Mouse (Mus musculus) E14TG2a.4 (cell line): Measurements from ENCODE around the gene Tnrc6a.

Experiments
- CTCF ChIP-seq: conservative IDR thresholded peaks from 2 replicates; pipeline ENCODE4 v1.5.1; 2014; ENCODE audit warnings: low read length
- NANOG ChIP-seq: IDR thresholded peaks from 2 replicates; pipeline ENCODE4 v1.6.1; 2014; ENCODE audit warnings: borderline replicate concordance, low read length, mixed read lengths
- POU5F1 ChIP-seq: IDR thresholded peaks from 2 replicates; pipeline ENCODE4 v1.6.1; 2014; ENCODE audit warnings: low read length, borderline replicate concordance

- TF ChIP-seq CTCF, result no peak
- TF ChIP-seq POU5F1, result no peak
- no peak for TF ChIP-seq NANOG
Observed at GRCm38 (mm10) chr7:123188462-123188861, 64.8 kb downstream of the Tnrc6a start.
